Mouse (Mus musculus): ENCODE results near the gene Cox6a1.

GRCm38 (mm10) chr5:115374204-115374820 lies 25.5 kb upstream of the Cox6a1 start:
- TF ChIP-seq CTCF (IDR thresholded peaks at IDR 0.05; ENCODE audit: low read depth) (no peak), EP300 (IDR thresholded peaks at IDR 0.05; ENCODE audit: low read depth) (no peak)

Measured in liver, embryonic 14.5 days (tissue).